Mouse (Mus musculus) E14TG2a.4 (cell line): ENCODE data around the gene 4930469K13Rik.
A peak's percentile ranks its signal among the peaks of the same experiment; 100 is the strongest.

Source experiments
- H3K27me3 ChIP-seq: 2 replicates; pipeline ENCODE4 v1.6.1; 2014; ENCODE audit warnings: low read length, control low read depth; ENCODE audit not compliant: insufficient read depth
- H3K36me3 ChIP-seq: 2 replicates; pipeline ENCODE4 v1.6.1; 2014; ENCODE audit warnings: low read length, control low read depth; ENCODE audit not compliant: insufficient read depth
- H3K4me1 ChIP-seq: replicated peaks from 2 replicates; pipeline ENCODE4 v1.6.1; 2014; ENCODE audit warnings: low read depth, low read length, control low read depth
- H3K4me3 ChIP-seq: replicated peaks from 2 replicates; pipeline ENCODE4 v1.5.1; 2014; ENCODE audit warnings: mild to moderate bottlenecking, low read length
- H3K9me3 ChIP-seq: 2 replicates; pipeline ENCODE4 v1.6.1; 2014; ENCODE audit warnings: low read length, control low read depth
- CTCF ChIP-seq: conservative IDR thresholded peaks from 2 replicates; pipeline ENCODE4 v1.5.1; 2014; ENCODE audit warnings: low read length
- NANOG ChIP-seq: IDR thresholded peaks from 2 replicates; pipeline ENCODE4 v1.6.1; 2014; ENCODE audit warnings: borderline replicate concordance, low read length, mixed read lengths
- POU5F1 ChIP-seq: IDR thresholded peaks from 2 replicates; pipeline ENCODE4 v1.6.1; 2014; ENCODE audit warnings: low read length, borderline replicate concordance

The 4930469K13Rik gene

GRCm38 (mm10) chr11:33969199-33969598, 129.2 kb downstream of the 4930469K13Rik start:
- no peak overlapping the region for H3K4me3 ChIP-seq
- H3K4me1 ChIP-seq: no peaks in the 10 kb centered on the region
- TF ChIP-seq POU5F1 (no peak), CTCF (no peak), NANOG (no peak)
- H3K36me3 ChIP-seq: no peaks in the 10 kb centered on the region
- peaks cover 9% of the 10 kb centered on the region; the same call in 1 of the 2 replicates for H3K27me3 ChIP-seq
- H3K9me3 ChIP-seq: no peaks in the 10 kb centered on the region

GRCm38 (mm10) chr11:33967708-33968107, 130.6 kb downstream of the 4930469K13Rik start:
- Histone ChIP-seq H3K4me1 (0 out of 2 replicates have a peak, but pooled peaks cover 3% of the 10 kb centered on the region), H3K36me3 (no peaks in the 10 kb centered on the region), H3K4me3 (no peak overlapping the region), H3K27me3 (peaks cover 9% of the 10 kb centered on the region; the same call in 1 of the 2 replicates), H3K9me3 (no peaks in the 10 kb centered on the region)
- TF ChIP-seq NANOG (no peak), CTCF (no peak), POU5F1 (no peak)

GRCm38 (mm10) chr11:33965380-33965779, 133.0 kb downstream of the 4930469K13Rik start:
- TF ChIP-seq POU5F1: no peak
- TF ChIP-seq NANOG: no peak
- no peak for TF ChIP-seq CTCF
- Histone ChIP-seq H3K4me1 (peaks cover 11% of the 10 kb centered on the region; the same call in 1 of the 2 replicates), H3K9me3 (no peaks in the 10 kb centered on the region), H3K4me3 (no peak overlapping the region), H3K36me3 (no peaks in the 10 kb centered on the region), H3K27me3 (peaks cover 14% of the 10 kb centered on the region; the same call in 1 of the 2 replicates)

DNA sequence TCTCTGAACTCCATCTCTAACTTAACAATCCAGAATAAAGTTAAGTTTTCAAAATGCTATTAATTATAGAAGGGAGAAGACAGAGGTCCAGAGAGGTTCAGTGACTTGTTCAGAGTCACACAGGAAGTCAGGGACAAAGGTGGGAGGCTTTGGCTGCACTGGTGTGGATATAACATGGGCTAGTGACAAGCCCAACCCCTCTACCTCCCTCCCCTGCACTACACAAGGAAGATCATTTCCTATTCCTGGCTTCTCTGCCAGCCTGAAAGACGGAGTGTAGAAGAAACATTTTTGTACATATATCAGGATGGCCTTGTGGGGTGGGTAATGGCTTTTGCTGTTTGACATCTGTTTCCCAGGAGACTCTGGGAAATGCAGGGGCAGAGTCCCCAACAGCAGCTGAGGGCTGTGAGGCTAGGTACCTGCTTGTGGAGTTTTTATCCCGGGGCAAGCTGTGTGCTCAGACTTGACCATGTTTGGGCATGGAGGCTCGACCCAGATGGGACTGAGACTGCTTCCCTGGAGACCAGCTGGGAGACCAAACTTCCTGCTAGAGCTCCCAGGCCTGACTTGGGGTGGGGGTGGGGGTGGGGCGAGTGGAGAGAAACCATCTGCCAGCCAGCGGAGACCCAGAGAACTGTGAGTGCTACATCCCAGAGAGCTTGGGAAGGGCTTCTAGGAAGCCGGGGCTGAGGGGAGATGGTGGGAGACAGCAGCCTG, 135.5 kb downstream of the 4930469K13Rik start, which contains the start of gene Kcnmb1:
Gene Kcnmb1, plus strand, starts transcription at position 326 of the 720 bp plus-strand sequence.
- TF ChIP-seq POU5F1 (no peak), NANOG (no peak), CTCF (no peak)
- Histone ChIP-seq H3K4me1 (peaks cover 14% of the 10 kb centered on the region; the same call in 1 of the 2 replicates), H3K36me3 (no peaks in the 10 kb centered on the region), H3K4me3 (no peak within 1 kb of the TSS), H3K27me3 (peaks cover 8% of the 10 kb centered on the region; the same call in 1 of the 2 replicates), H3K9me3 (peaks cover 9% of the 10 kb centered on the region)

DNA sequence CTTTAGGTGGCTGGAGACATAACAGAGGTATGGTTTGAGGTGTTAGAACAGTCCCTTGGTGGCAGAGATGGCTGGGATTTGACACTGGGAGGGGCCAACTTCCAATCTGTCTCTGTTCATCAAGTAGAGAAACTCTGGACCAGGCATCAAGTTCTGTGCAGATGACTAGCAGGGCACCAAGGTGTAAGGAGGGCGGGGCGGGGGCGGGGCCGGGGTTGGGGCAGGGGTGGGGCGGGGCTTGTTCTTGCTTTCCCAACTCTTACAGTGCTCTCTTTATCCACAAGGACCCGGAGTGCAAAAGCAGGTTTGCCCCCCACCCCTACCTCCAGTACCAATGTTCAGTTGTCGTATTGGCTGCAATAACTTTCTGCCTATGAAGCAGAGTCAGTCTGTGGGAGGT, 136.2 kb downstream of the 4930469K13Rik start:
- H3K4me3 ChIP-seq: no peak overlapping the region
- H3K36me3 ChIP-seq: no peaks in the 10 kb centered on the region
- H3K9me3 ChIP-seq: peaks cover 14% of the 10 kb centered on the region
- TF ChIP-seq POU5F1 (no peak), NANOG (no peak), CTCF (no peak)
- peaks cover 14% of the 10 kb centered on the region; the same call in 1 of the 2 replicates for H3K4me1 ChIP-seq
- H3K27me3 ChIP-seq: peaks cover 8% of the 10 kb centered on the region; the same call in 1 of the 2 replicates

DNA sequence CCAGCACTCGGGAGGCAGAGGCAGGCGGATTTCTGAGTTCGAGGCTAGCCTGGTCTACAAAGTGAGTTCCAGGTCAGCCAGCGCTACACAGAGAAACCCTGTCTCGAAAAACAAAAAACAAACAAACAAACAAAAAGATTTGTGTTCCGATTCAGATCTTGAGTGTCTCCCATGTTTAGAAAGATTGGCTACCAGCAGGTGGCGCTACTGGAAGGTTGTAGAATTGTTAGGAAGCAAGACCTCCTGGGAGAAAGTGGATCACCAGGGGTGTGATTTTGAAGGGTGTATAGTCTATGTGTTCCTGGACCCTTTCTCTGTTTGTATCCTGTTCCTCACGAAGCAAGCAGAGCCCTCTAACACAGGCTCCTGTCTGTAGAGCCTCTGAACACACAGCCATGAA, 139.6 kb downstream of the 4930469K13Rik start:
- peaks cover 17% of the 10 kb centered on the region; the same call in 1 of the 2 replicates for H3K27me3 ChIP-seq
- TF ChIP-seq POU5F1: no peak
- peak; percentile 41 for TF ChIP-seq CTCF
- no peak for TF ChIP-seq NANOG
- no peak overlapping the region for H3K4me3 ChIP-seq
- H3K4me1 ChIP-seq: peaks cover 14% of the 10 kb centered on the region; the same call in 1 of the 2 replicates
- no peaks in the 10 kb centered on the region for H3K36me3 ChIP-seq
- H3K9me3 ChIP-seq: peaks cover 14% of the 10 kb centered on the region

GRCm38 (mm10) chr11:33957595-33957994, 140.8 kb downstream of the 4930469K13Rik start:
- H3K4me3 ChIP-seq: no peak overlapping the region
- TF ChIP-seq NANOG (no peak), CTCF (no peak), POU5F1 (no peak)

GRCm38 (mm10) chr11:33956623-33957022, 141.7 kb downstream of the 4930469K13Rik start:
- TF ChIP-seq NANOG: no peak
- no peak for TF ChIP-seq CTCF
- no peak for TF ChIP-seq POU5F1
- Histone ChIP-seq H3K4me1 (0 out of 2 replicates have a peak, but pooled peaks cover 4% of the 10 kb centered on the region), H3K4me3 (no peak overlapping the region), H3K9me3 (peaks cover 22% of the 10 kb centered on the region), H3K36me3 (no peaks in the 10 kb centered on the region), H3K27me3 (peaks cover 14% of the 10 kb centered on the region; the same call in 1 of the 2 replicates)

More at GRCm38 (mm10) chr11:33957595-33957994, 140.8 kb downstream of the 4930469K13Rik start:
- peaks cover 17% of the 10 kb centered on the region for H3K9me3 ChIP-seq
- no peaks in the 10 kb centered on the region for H3K36me3 ChIP-seq
- H3K27me3 ChIP-seq: peaks cover 17% of the 10 kb centered on the region; the same call in 1 of the 2 replicates
- H3K4me1 ChIP-seq: peaks cover 10% of the 10 kb centered on the region; the same call in 1 of the 2 replicates
